Mouse (Mus musculus) testis, adult 2 months (tissue): ENCODE results near the gene Ctu2.

Source experiments
- CTCF ChIP-seq: fragments of 200-500 bp; IDR thresholded peaks from 2 replicates; pipeline ENCODE4 v1.5.1; 2012; ENCODE audit warnings: low read depth, mild to moderate bottlenecking, inconsistent platforms, low read length, moderate library complexity; ENCODE audit not compliant: control insufficient read depth, insufficient read depth, insufficient replicate concordance
- POLR2A ChIP-seq: fragments of 200-500 bp; IDR thresholded peaks from 2 replicates; pipeline ENCODE4 v1.6.1; 2012; ENCODE audit warnings: low read depth, mild to moderate bottlenecking, inconsistent platforms, low read length, moderate library complexity; ENCODE audit not compliant: control insufficient read depth

DNA sequence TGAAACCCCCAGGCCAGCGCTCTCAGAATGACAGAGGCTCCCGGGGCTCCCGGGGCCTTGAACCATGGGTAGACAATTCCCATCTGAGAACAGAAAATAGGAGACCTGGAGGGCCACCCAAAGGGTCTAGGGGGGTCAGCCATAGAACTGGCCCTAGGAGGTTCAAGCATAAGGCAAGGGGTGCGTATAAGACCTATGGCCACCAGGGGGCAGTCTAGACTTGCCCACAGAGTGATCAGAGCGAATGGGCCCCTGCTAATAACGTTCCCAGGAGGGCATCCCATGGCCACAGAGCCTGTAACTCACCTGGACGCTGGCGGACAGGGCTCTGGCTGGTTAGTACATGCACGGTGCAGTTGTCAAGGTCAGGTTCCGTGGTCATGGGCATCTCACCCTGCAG is 24.9 kb downstream of the Ctu2 start:
- TF ChIP-seq CTCF (peak; percentile 88), POLR2A (no peak)
